Mouse (Mus musculus) bone marrow macrophage, adult 2 months (primary cell): ENCODE data around the gene Ccdc167. TPM values are rescaled to one million over a fixed set of nuclear protein-coding genes. Genes with fewer than 3 reads are reported as not detected.

Source experiments
- H3K27ac ChIP-seq: 2 replicates; pipeline ENCODE4 v1.5.1; 2012; ENCODE audit warnings: low read depth, low read length; ENCODE audit not compliant: insufficient read depth
- H3K4me1 ChIP-seq: 2 replicates; pipeline ENCODE4 v1.6.1; 2012; ENCODE audit warnings: low read length; ENCODE audit not compliant: control insufficient read depth, insufficient read depth
- H3K4me3 ChIP-seq: 2 replicates; pipeline ENCODE4 v1.5.1; 2012; ENCODE audit warnings: mild to moderate bottlenecking, low read length, moderate library complexity; ENCODE audit not compliant: insufficient read depth
- CTCF ChIP-seq: IDR thresholded peaks from 2 replicates; pipeline ENCODE4 v1.5.1; 2012; ENCODE audit warnings: low read depth, mild to moderate bottlenecking, low read length, moderate library complexity
- POLR2A ChIP-seq: IDR thresholded peaks from 2 replicates; pipeline ENCODE4 v1.6.1; 2012; ENCODE audit warnings: mild to moderate bottlenecking, low read depth, low read length, borderline replicate concordance
- polyA plus RNA-seq: library from polyadenylated mRNA; stranded (reverse); fragments of >200 nt; gene quantifications from 2 replicates; pipeline ENCODE4 v1.2.4, GENCODE M21; 2012; ENCODE audit not compliant: missing spikeins, insufficient read depth, insufficient read length

Ccdc167 gene
- polyA plus RNA-seq, 1 experiment, result 14.5 TPM

DNA sequence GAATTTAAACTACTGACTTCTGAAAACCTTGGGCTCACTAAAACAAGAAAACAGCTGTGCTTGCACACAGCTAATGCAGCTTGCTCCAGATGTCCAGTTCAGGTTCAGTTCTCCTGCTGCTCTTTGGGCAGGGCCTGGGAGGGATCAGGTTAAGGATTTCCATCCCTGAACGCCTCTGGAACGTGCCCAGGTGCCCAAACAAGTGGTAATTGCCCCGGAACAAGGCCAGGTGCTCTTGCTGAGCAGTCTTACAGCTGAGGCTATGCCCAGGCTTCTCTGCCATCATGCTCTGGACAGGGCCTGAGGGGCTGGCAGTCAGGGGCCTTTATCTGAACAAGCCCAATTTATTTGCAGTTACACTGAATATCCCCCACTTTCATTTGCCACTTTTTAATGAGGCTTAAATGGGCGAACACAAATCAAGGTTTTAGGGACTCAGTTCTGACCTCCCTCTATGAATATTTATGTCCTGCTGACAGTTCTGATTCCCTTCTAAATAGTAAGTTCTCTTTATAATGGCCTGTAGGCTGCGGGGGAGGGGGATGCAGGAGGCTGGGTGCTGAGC lies 9.8 kb downstream of the Ccdc167 start:
- TF ChIP-seq POLR2A (no peak), CTCF (no peak)
- no peak overlapping the region for H3K4me3 ChIP-seq
- H3K27ac ChIP-seq, result no peak overlapping the region
- peaks cover 13% of the 10 kb centered on the region for H3K4me1 ChIP-seq

DNA sequence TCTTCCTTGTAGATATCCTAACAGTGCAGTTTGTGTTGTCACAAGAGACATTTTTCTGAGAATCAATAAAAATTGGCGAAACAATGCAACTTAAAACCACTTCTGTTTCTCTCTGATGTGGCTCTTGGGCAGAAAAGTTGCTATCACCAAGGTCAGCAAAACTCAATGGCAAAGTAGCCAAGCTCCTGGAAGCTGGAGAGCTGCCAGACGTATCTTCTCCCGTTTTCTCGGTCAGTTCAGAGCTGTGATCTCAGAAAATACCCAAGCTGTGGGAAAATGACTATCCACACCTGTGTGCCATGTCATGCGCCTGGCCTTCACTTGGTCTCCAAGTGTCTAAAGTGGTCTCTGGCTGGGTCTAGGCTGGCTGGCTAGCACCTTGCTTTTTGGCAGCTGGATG lies 11.0 kb downstream of the Ccdc167 start:
- TF ChIP-seq POLR2A, result no peak
- no peak for TF ChIP-seq CTCF
- Histone ChIP-seq H3K4me3 (no peak overlapping the region), H3K27ac (no peak overlapping the region), H3K4me1 (peaks cover 17% of the 10 kb centered on the region)

- H3K4me1 ChIP-seq, result peaks cover 17% of the 10 kb centered on the region
- no peak overlapping the region for H3K4me3 ChIP-seq
- TF ChIP-seq CTCF, result peak; percentile 36; the same call in 1 of the 2 replicates
- no peak for TF ChIP-seq POLR2A
- no peak overlapping the region for H3K27ac ChIP-seq
Measured at GRCm38 (mm10) chr17:29704781-29705180, 12.1 kb downstream of the Ccdc167 start.

- peaks cover 17% of the 10 kb centered on the region for H3K4me1 ChIP-seq
- peak; percentile 13; the same call in 1 of the 2 replicates for TF ChIP-seq CTCF
- TF ChIP-seq POLR2A, result no peak
- no peak overlapping the region for H3K4me3 ChIP-seq
- H3K27ac ChIP-seq, result no peak overlapping the region
Measured at GRCm38 (mm10) chr17:29702938-29703710, 13.7 kb downstream of the Ccdc167 start.

GRCm38 (mm10) chr17:29700573-29700972 lies 16.3 kb downstream of the Ccdc167 start:
- H3K27ac ChIP-seq, result no peak overlapping the region
- TF ChIP-seq POLR2A, result no peak
- TF ChIP-seq CTCF, result no peak
- peaks cover 17% of the 10 kb centered on the region for H3K4me1 ChIP-seq
- no peak overlapping the region for H3K4me3 ChIP-seq

GRCm38 (mm10) chr17:29698421-29698820 lies 18.4 kb downstream of the Ccdc167 start:
- H3K27ac ChIP-seq, result no peak overlapping the region
- TF ChIP-seq POLR2A (no peak), CTCF (no peak)

GRCm38 (mm10) chr17:29696940-29697339 lies 19.9 kb downstream of the Ccdc167 start:
- Histone ChIP-seq H3K4me3 (no peak overlapping the region), H3K27ac (no peak overlapping the region), H3K4me1 (peaks cover 5% of the 10 kb centered on the region; the same call in 1 of the 2 replicates)
- TF ChIP-seq CTCF (no peak), POLR2A (no peak)

More at GRCm38 (mm10) chr17:29698421-29698820, 18.4 kb downstream of the Ccdc167 start:
- Histone ChIP-seq H3K4me3 (no peak overlapping the region), H3K4me1 (peaks cover 13% of the 10 kb centered on the region)

- no peak overlapping the region for H3K27ac ChIP-seq
- TF ChIP-seq POLR2A, result no peak
- no peak overlapping the region for H3K4me3 ChIP-seq
- no peaks in the 10 kb centered on the region for H3K4me1 ChIP-seq
Measured at GRCm38 (mm10) chr17:29694516-29694915, 22.3 kb downstream of the Ccdc167 start.

GRCm38 (mm10) chr17:29693571-29693970 lies 23.3 kb downstream of the Ccdc167 start:
- TF ChIP-seq CTCF (no peak), POLR2A (no peak)
- Histone ChIP-seq H3K4me3 (no peak overlapping the region), H3K4me1 (no peaks in the 10 kb centered on the region), H3K27ac (no peak overlapping the region)

- Histone ChIP-seq H3K4me1 (no peaks in the 10 kb centered on the region), H3K4me3 (no peak overlapping the region), H3K27ac (no peak overlapping the region)
- no peak for TF ChIP-seq CTCF
- no peak for TF ChIP-seq POLR2A
Measured at GRCm38 (mm10) chr17:29692827-29693226, 24.0 kb downstream of the Ccdc167 start.
